Mouse (Mus musculus) liver, adult 2 months (tissue): ENCODE results near the gene Glud1.

ENCODE experiments used
- CTCF ChIP-seq: fragments of 200-500 bp; IDR thresholded peaks from 2 replicates; pipeline ENCODE4 v1.5.1; 2011; ENCODE audit warnings: low read depth, low read length, control low read depth
- POLR2A ChIP-seq: fragments of 200-500 bp; IDR thresholded peaks from 2 replicates; pipeline ENCODE4 v1.6.1; 2011; ENCODE audit warnings: low read length, control low read depth; ENCODE audit not compliant: insufficient read depth; ENCODE audit errors: extremely low read depth

DNA sequence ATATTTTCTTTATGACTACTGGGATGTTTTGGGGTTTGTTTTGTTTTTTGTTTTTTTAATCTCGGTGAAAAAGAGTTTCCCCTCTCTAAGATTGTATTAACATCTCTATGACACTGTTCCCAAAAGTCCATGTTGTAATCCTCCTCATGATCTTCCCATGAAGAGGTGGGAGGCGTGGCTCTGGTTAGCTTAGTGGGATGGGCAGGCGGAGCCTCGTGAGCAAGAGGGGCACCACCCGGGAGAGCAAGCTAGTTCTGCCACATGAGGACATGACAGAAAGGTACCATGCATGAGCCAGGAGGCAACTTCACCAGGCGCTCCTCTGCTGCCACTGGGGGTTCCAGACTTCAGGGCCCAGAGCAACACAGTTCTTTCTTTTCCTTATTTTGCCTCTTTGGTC lies 42.0 kb downstream of the Glud1 start:
- TF ChIP-seq CTCF (no peak), POLR2A (no peak)
